Mouse (Mus musculus): ENCODE data around the gene Arhgap27. TPM values are rescaled to one million over a fixed set of nuclear protein-coding genes. Genes with fewer than 3 reads are reported as not detected.
A peak's percentile ranks its signal among the peaks of the same experiment; 100 is the strongest.
"Not testable (repeated sequence)": the region's sequence is repeated elsewhere in the genome, so short reads cannot be mapped to it uniquely, and the experiment has no call there.

Gene Arhgap27
- 20.7 and 21.1 TPM in 2 replicates for polyA plus RNA-seq (2012; rRNA removed)

- H3K27me3 ChIP-seq (ENCODE audit: control insufficient read depth, insufficient read depth, low read length): no peaks in the 10 kb centered on the region
Observed at GRCm38 (mm10) chr11:103363214-103364148, at the start of gene Arhgap27. Arhgap27 (minus strand) TSS chr11:103363692.

GRCm38 (mm10) chr11:103412950-103413423 is 49.5 kb upstream of the Arhgap27 start:
- no peak for DNase-seq
- WGBS: 2% methylated on average over 14 of the region's 14 CpGs
- peaks cover 4% of the 10 kb centered on the region; the same call in 1 of the 2 replicates for H3K4me1 ChIP-seq (ENCODE audit: control insufficient read depth, insufficient read depth, low read length)
- TF ChIP-seq POLR2A (IDR thresholded peaks at IDR 0.05; ENCODE audit: borderline replicate concordance, insufficient read depth, low read length) (no peak), CTCF (IDR thresholded peaks at IDR 0.05; ENCODE audit: borderline replicate concordance, insufficient read depth, low read depth, low read length) (no peak)
- H3K4me3 ChIP-seq (replicated peaks; ENCODE audit: insufficient read depth, low read depth, low read length): peak overlapping the region; percentile 89
- H3K27me3 ChIP-seq (ENCODE audit: control insufficient read depth, insufficient read depth, low read length): no peaks in the 10 kb centered on the region
- peak overlapping the region; percentile 36 for H3K27ac ChIP-seq (ENCODE audit: insufficient read depth, low read length)

More at GRCm38 (mm10) chr11:103363214-103364148, at the start of gene Arhgap27:
- TF ChIP-seq CTCF (IDR thresholded peaks at IDR 0.05; ENCODE audit: borderline replicate concordance, insufficient read depth, low read depth, low read length): no peak
- no peak for TF ChIP-seq POLR2A (IDR thresholded peaks at IDR 0.05; ENCODE audit: borderline replicate concordance, insufficient read depth, low read length)
- WGBS: 3% methylated on average over 35 of the region's 35 CpGs
- Histone ChIP-seq H3K4me1 (ENCODE audit: control insufficient read depth, insufficient read depth, low read length) (no peaks in the 10 kb centered on the region; the same call in 1 of the 2 replicates), H3K27ac (ENCODE audit: insufficient read depth, low read length) (no peak within 1 kb of the TSS), H3K4me3 (replicated peaks; ENCODE audit: insufficient read depth, low read depth, low read length) (peak within 1 kb of the TSS; percentile 34)
- DNase-seq: peak; percentile 32 to 55

GRCm38 (mm10) chr11:103411981-103412949 is 48.8 kb upstream of the Arhgap27 start, which contains the start of gene Plekhm1:
Plekhm1 (minus strand) TSS chr11:103412687.
- TF ChIP-seq POLR2A (IDR thresholded peaks at IDR 0.05; ENCODE audit: borderline replicate concordance, insufficient read depth, low read length) (peak; percentile 85), CTCF (IDR thresholded peaks at IDR 0.05; ENCODE audit: borderline replicate concordance, insufficient read depth, low read depth, low read length) (no peak)
- Histone ChIP-seq H3K4me3 (replicated peaks; ENCODE audit: insufficient read depth, low read depth, low read length) (peak within 1 kb of the TSS; percentile 89), H3K27ac (ENCODE audit: insufficient read depth, low read length) (peak within 1 kb of the TSS; percentile 36), H3K27me3 (ENCODE audit: control insufficient read depth, insufficient read depth, low read length) (no peaks in the 10 kb centered on the region), H3K4me1 (ENCODE audit: control insufficient read depth, insufficient read depth, low read length) (peaks cover 4% of the 10 kb centered on the region; the same call in 1 of the 2 replicates)
- DNase-seq: peak; percentile 96 to 97
- WGBS: under 1% methylated on average over 67 of the region's 67 CpGs

- H3K4me3 ChIP-seq (replicated peaks; ENCODE audit: insufficient read depth, low read depth, low read length): no peak overlapping the region
- WGBS: 59% methylated on average over 1 of the region's 1 CpGs
- H3K27me3 ChIP-seq (ENCODE audit: control insufficient read depth, insufficient read depth, low read length): no peaks in the 10 kb centered on the region
- peaks cover 4% of the 10 kb centered on the region; the same call in 1 of the 2 replicates for H3K4me1 ChIP-seq (ENCODE audit: control insufficient read depth, insufficient read depth, low read length)
- no peak overlapping the region for H3K27ac ChIP-seq (ENCODE audit: insufficient read depth, low read length)
- TF ChIP-seq CTCF (IDR thresholded peaks at IDR 0.05; ENCODE audit: borderline replicate concordance, insufficient read depth, low read depth, low read length) (no peak), POLR2A (IDR thresholded peaks at IDR 0.05; ENCODE audit: borderline replicate concordance, insufficient read depth, low read length) (no peak)
- no peak for DNase-seq
Observed at GRCm38 (mm10) chr11:103411301-103411700, 47.8 kb upstream of the Arhgap27 start.

- 91% methylated on average over 13 of the region's 13 CpGs for whole genome bisulfite sequencing
- no peak overlapping the region for H3K4me3 ChIP-seq (replicated peaks; ENCODE audit: insufficient read depth, low read depth, low read length)
- TF ChIP-seq POLR2A (IDR thresholded peaks at IDR 0.05; ENCODE audit: borderline replicate concordance, insufficient read depth, low read length): no peak
Observed at GRCm38 (mm10) chr11:103408880-103409279, 45.4 kb upstream of the Arhgap27 start.

GRCm38 (mm10) chr11:103407136-103407535 is 43.6 kb upstream of the Arhgap27 start:
- H3K4me1 ChIP-seq (ENCODE audit: control insufficient read depth, insufficient read depth, low read length): not testable (repeated sequence)

More at GRCm38 (mm10) chr11:103408880-103409279, 45.4 kb upstream of the Arhgap27 start:
- Histone ChIP-seq H3K4me1 (ENCODE audit: control insufficient read depth, insufficient read depth, low read length) (peaks cover 4% of the 10 kb centered on the region; the same call in 1 of the 2 replicates), H3K27me3 (ENCODE audit: control insufficient read depth, insufficient read depth, low read length) (no peaks in the 10 kb centered on the region), H3K27ac (ENCODE audit: insufficient read depth, low read length) (no peak overlapping the region)
- no peak for DNase-seq

GRCm38 (mm10) chr11:103406551-103406950 is 43.1 kb upstream of the Arhgap27 start:
- Histone ChIP-seq H3K27ac (ENCODE audit: insufficient read depth, low read length) (no peak overlapping the region), H3K4me1 (ENCODE audit: control insufficient read depth, insufficient read depth, low read length) (peaks cover 6% of the 10 kb centered on the region), H3K4me3 (replicated peaks; ENCODE audit: insufficient read depth, low read depth, low read length) (no peak overlapping the region), H3K27me3 (ENCODE audit: control insufficient read depth, insufficient read depth, low read length) (no peaks in the 10 kb centered on the region)
- 63% methylated on average over 7 of the region's 7 CpGs for WGBS
- DNase-seq: no peak
- no peak for TF ChIP-seq CTCF (IDR thresholded peaks at IDR 0.05; ENCODE audit: borderline replicate concordance, insufficient read depth, low read depth, low read length)
- no peak for TF ChIP-seq POLR2A (IDR thresholded peaks at IDR 0.05; ENCODE audit: borderline replicate concordance, insufficient read depth, low read length)

More at GRCm38 (mm10) chr11:103407136-103407535, 43.6 kb upstream of the Arhgap27 start:
- not testable (repeated sequence) for DNase-seq; H3K27me3 ChIP-seq (ENCODE audit: control insufficient read depth, insufficient read depth, low read length); H3K4me3 ChIP-seq (replicated peaks; ENCODE audit: insufficient read depth, low read depth, low read length); H3K27ac ChIP-seq (ENCODE audit: insufficient read depth, low read length)
- WGBS: 56% methylated on average over 5 of the region's 5 CpGs

All from cerebellum, adult 2 months (tissue).